Mouse (Mus musculus): ENCODE measurements around the gene Atg2b. TPM values are rescaled to one million over a fixed set of nuclear protein-coding genes. Genes with fewer than 3 reads are reported as not detected.

Gene Atg2b
- polyA plus RNA-seq, 1 experiment from 2014 or later: 7.5 TPM

- 71% methylated on average over 3 of the region's 3 CpGs for WGBS
Observed at GRCm38 (mm10) chr12:105571867-105572266, 113.1 kb downstream of the Atg2b start.

More at GRCm38 (mm10) chr12:105571867-105572266, 113.1 kb downstream of the Atg2b start:
- Histone ChIP-seq H3K9me3 (replicated peaks; ENCODE audit: control insufficient read depth, low read length) (peaks cover 7% of the 10 kb centered on the region), H3K4me3 (ENCODE audit: low read length) (no peak overlapping the region), H3K27ac (ENCODE audit: low read length) (no peak overlapping the region), H3K27me3 (ENCODE audit: control insufficient read depth, insufficient read depth, low read length) (no peaks in the 10 kb centered on the region), H3K4me1 (ENCODE audit: control insufficient read depth, insufficient read depth, low read length) (no peaks in the 10 kb centered on the region; the same call in 1 of the 2 replicates), H3K9ac (ENCODE audit: low read length) (no peak overlapping the region), H3K36me3 (ENCODE audit: control insufficient read depth, insufficient read depth) (no peaks in the 10 kb centered on the region; the same call in 1 of the 2 replicates), H3K4me2 (ENCODE audit: low read depth, low read length) (no peak overlapping the region)
- no peak for ATAC-seq (replicated peaks; ENCODE audit: extremely low read depth, insufficient read depth, low FRiP score)

Other genes with a start within 250 kb of the Atg2b start
- 0.26 and 0.32 TPM in 2 replicates for gene D430019H16Rik, start 231.4 kb downstream of the Atg2b start, polyA plus RNA-seq (2015; fragmentation: Nextera tagmentation; extraction: Ambion mirVana)
- gene Bdkrb2, start 122.0 kb downstream of the Atg2b start, polyA plus RNA-seq (2015; fragmentation: Nextera tagmentation; extraction: Ambion mirVana): 1.2 and 1.4 TPM in 2 replicates
- not detected in 2 replicates for gene Bdkrb1, start 82.1 kb downstream of the Atg2b start, polyA plus RNA-seq (2015; fragmentation: Nextera tagmentation; extraction: Ambion mirVana)
- gene Gskip, start 382 bp downstream of the Atg2b start, polyA plus RNA-seq (2015; fragmentation: Nextera tagmentation; extraction: Ambion mirVana): 19.8 and 21.4 TPM in 2 replicates
- gene Ak7, start 20.8 kb upstream of the Atg2b start, polyA plus RNA-seq (2015; fragmentation: Nextera tagmentation; extraction: Ambion mirVana): 0.41 and 0.56 TPM in 2 replicates
- 138 and 166 TPM in 2 replicates for gene Papola, start 99.5 kb upstream of the Atg2b start, polyA plus RNA-seq (2015; fragmentation: Nextera tagmentation; extraction: Ambion mirVana)